Mouse (Mus musculus) stomach, postnatal 0 days (tissue): Measurements from ENCODE around the gene Erlin1.

Experiments used
- CTCF ChIP-seq: IDR thresholded peaks from 2 replicates; pipeline ENCODE4 v1.5.1; 2016; ENCODE audit warnings: antibody characterized with exemption, low read depth, mild to moderate bottlenecking, moderate library complexity
- EP300 ChIP-seq: optimal IDR thresholded peaks from 2 replicates; pipeline ENCODE3; 2016; ENCODE audit warnings: antibody characterized with exemption

DNA sequence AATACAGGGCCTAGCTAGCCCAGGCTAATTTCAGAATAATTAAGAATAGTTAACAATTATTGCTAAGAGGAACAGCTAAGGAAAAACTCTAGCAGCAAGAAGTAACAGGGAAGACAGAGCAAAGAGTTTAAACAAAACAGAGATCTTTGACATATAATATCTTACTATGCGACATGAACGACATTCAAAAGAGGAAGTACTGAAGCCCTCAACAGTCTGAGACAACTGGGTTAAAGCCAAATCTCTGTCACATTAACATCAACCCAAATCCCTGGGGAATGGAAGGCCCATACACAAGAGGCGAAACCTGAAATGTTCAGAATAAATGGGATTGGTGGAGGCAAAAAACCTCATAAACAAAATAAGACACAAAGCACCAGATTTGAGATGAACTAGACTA is 23.7 kb downstream of the Erlin1 start:
- TF ChIP-seq CTCF = no peak
- TF ChIP-seq EP300 = no peak
